Mouse (Mus musculus): Measurements from ENCODE around the gene Zbtb4.

- TF ChIP-seq POLR2A (IDR thresholded peaks at IDR 0.05; ENCODE audit: borderline replicate concordance, insufficient read depth, low read length) = no peak
- no peak for TF ChIP-seq CTCF (IDR thresholded peaks at IDR 0.05; ENCODE audit: borderline replicate concordance, insufficient read depth, low read depth, low read length)
These were observed 44.9 kb upstream of the Zbtb4 start for GRCm38 (mm10) chr11:69720852-69721251.
